Comparison of ENCODE assay signal across 10 mouse cellular contexts in the genomic region with DNA sequence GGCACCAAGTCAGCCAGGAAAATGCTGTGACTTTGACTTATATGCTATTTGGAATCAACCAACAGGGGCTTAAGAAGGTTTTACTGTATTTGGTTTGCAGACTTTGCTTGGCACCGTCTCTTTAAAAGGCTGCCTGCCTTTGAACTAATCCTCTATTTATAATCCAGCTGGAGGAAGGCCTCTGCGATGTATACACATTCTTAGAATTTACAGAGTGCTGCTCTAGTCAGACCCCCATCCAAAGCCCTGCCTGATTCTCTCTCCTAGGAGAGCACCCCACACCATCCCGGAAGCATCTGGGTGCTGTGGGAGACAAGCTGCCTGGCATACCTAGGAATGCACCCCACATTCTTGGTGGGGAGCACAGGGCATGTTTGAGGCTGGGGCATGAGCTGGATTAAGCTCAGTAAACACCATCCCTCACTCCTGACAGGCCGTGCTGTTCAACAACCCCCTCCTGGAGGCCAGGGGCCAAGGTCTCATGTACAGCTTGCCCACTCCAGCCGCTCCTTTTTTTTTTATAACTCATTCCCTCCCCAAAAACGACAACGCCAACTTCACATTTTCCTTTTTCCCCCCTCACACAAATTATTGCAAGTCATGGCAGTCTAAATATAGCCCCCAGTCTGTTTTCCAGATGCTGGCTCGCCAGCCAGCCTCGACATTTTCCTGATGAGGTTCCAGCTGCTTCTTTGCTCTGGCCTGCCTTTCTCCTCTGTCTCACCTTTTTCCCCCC.
DNase-seq lines count a peak whose midpoint lies in the region; ATAC-seq and TF ChIP-seq lines count a peak whose summit lies in the region.
"Had no signal": no experiment of that assay in that cellular context is flagged by ENCODE, and none has a peak within 500 bp of the region (broad histone marks: within the 10 kb centered on the region; RNA-seq: fewer than 3 reads in every experiment).

No protein-coding gene starts in this region.

- no peak overlapping the region for H3K4me2 ChIP-seq in hindbrain, embryonic 13.5 days
- no peak overlapping the region for H3K4me2 ChIP-seq in hindbrain, embryonic 11.5 days (replicated peaks; ENCODE audit: low read depth, low read length)
- 0 out of 2 replicates have a peak overlapping the region, but pooled peaks have one; percentile 5 for H3K4me2 ChIP-seq in embryonic facial prominence, embryonic 14.5 days (ENCODE audit: low read depth, low read length)
- H3K4me2 ChIP-seq in hindbrain, postnatal 0 days (ENCODE audit: low read depth, low read length) = no peak overlapping the region
- H3K4me2 ChIP-seq in midbrain, embryonic 13.5 days (replicated peaks) = no peak overlapping the region

- 59% methylated on average over 9 of the region's 9 CpGs for WGBS in hindbrain, embryonic 13.5 days
- 55% methylated on average over 9 of the region's 9 CpGs for WGBS in hindbrain, embryonic 11.5 days
- WGBS in embryonic facial prominence, embryonic 14.5 days = 21% methylated on average over 9 of the region's 9 CpGs
- WGBS in hindbrain, postnatal 0 days = 40% methylated on average over 9 of the region's 9 CpGs
- WGBS in midbrain, embryonic 13.5 days = 57% methylated on average over 9 of the region's 9 CpGs

- H3K27me3 ChIP-seq in hindbrain, embryonic 13.5 days = no peaks in the 10 kb centered on the region
- H3K27me3 ChIP-seq in hindbrain, embryonic 11.5 days (ENCODE audit: control insufficient read depth, insufficient read depth, low read length) = no peaks in the 10 kb centered on the region
- H3K27me3 ChIP-seq in embryonic facial prominence, embryonic 14.5 days (replicated peaks; ENCODE audit: control insufficient read depth, insufficient read depth, low read length) = no peaks in the 10 kb centered on the region
- H3K27me3 ChIP-seq in hindbrain, postnatal 0 days (ENCODE audit: insufficient read depth, low read length) = no peaks in the 10 kb centered on the region
- no peaks in the 10 kb centered on the region for H3K27me3 ChIP-seq in midbrain, embryonic 13.5 days

- peaks cover 36% of the 10 kb centered on the region for H3K4me1 ChIP-seq in hindbrain, embryonic 13.5 days (replicated peaks)
- peaks cover 7% of the 10 kb centered on the region; the same call in 1 of the 2 replicates for H3K4me1 ChIP-seq in hindbrain, embryonic 11.5 days (replicated peaks; ENCODE audit: control insufficient read depth, insufficient read depth, low read length)
- peaks cover 75% of the 10 kb centered on the region for H3K4me1 ChIP-seq in embryonic facial prominence, embryonic 14.5 days (ENCODE audit: control insufficient read depth, insufficient read depth, low read length)
- peaks cover 15% of the 10 kb centered on the region; the same call in 1 of the 2 replicates for H3K4me1 ChIP-seq in hindbrain, postnatal 0 days (ENCODE audit: insufficient read depth, low read length)
- H3K4me1 ChIP-seq in midbrain, embryonic 13.5 days (replicated peaks) = peaks cover 34% of the 10 kb centered on the region

- no peak for ATAC-seq in hindbrain, embryonic 13.5 days (ENCODE audit: low FRiP score)
- no peak for ATAC-seq in hindbrain, embryonic 11.5 days (ENCODE audit: low FRiP score)
- ATAC-seq in embryonic facial prominence, embryonic 14.5 days (ENCODE audit: low read depth) = no peak; the same call in 1 of the 2 replicates
- ATAC-seq in hindbrain, postnatal 0 days = no peak
- ATAC-seq in midbrain, embryonic 13.5 days = no peak

- TF ChIP-seq CTCF in hindbrain, postnatal 0 days (IDR thresholded peaks at IDR 0.05; ENCODE audit: low read depth) = no peak

- DNase-seq in hindbrain, embryonic 11.5 days (ENCODE audit: low spot score) = no peak
- peak; percentile 84 for DNase-seq in embryonic facial prominence, embryonic 14.5 days (ENCODE audit: low spot score)
- no peak for DNase-seq in hindbrain, postnatal 0 days (ENCODE audit: low spot score)
- no peak for DNase-seq in layer of hippocampus, postnatal 10 days (ENCODE audit: low spot score in 2 of 2)
- no peak for DNase-seq in urinary bladder, postnatal 25 days (ENCODE audit: low spot score)
- DNase-seq in urinary bladder, postnatal 36 days (ENCODE audit: low spot score in 2 of 2) = no peak
- DNase-seq: kidney, postnatal 14 days; spleen, adult 18-20 months had no signal

- H3K27ac ChIP-seq in hindbrain, embryonic 13.5 days = 0 out of 2 replicates have a peak overlapping the region, but pooled peaks have one; percentile 52
- H3K27ac ChIP-seq in hindbrain, embryonic 11.5 days (ENCODE audit: low read depth, low read length) = no peak overlapping the region
- peak overlapping the region; percentile 90 for H3K27ac ChIP-seq in embryonic facial prominence, embryonic 14.5 days (replicated peaks; ENCODE audit: low read depth, low read length)
- H3K27ac ChIP-seq in hindbrain, postnatal 0 days = peak overlapping the region; percentile 3
- H3K27ac ChIP-seq in midbrain, embryonic 13.5 days = peak overlapping the region; percentile 47

- H3K9me3 ChIP-seq in hindbrain, embryonic 13.5 days = no peaks in the 10 kb centered on the region
- H3K9me3 ChIP-seq in hindbrain, embryonic 11.5 days (ENCODE audit: control insufficient read depth, low read length) = no peaks in the 10 kb centered on the region
- H3K9me3 ChIP-seq in embryonic facial prominence, embryonic 14.5 days (ENCODE audit: control insufficient read depth, low read length) = no peaks in the 10 kb centered on the region
- no peaks in the 10 kb centered on the region for H3K9me3 ChIP-seq in hindbrain, postnatal 0 days (ENCODE audit: low read length)
- H3K9me3 ChIP-seq in midbrain, embryonic 13.5 days = no peaks in the 10 kb centered on the region

- no peaks in the 10 kb centered on the region for H3K36me3 ChIP-seq in hindbrain, embryonic 13.5 days
- no peaks in the 10 kb centered on the region for H3K36me3 ChIP-seq in hindbrain, embryonic 11.5 days (ENCODE audit: control insufficient read depth, insufficient read depth, low read length)
- no peaks in the 10 kb centered on the region for H3K36me3 ChIP-seq in embryonic facial prominence, embryonic 14.5 days (ENCODE audit: control insufficient read depth, insufficient read depth, low read length)
- H3K36me3 ChIP-seq in hindbrain, postnatal 0 days (ENCODE audit: insufficient read depth, low read length) = no peaks in the 10 kb centered on the region
- H3K36me3 ChIP-seq in midbrain, embryonic 13.5 days = no peaks in the 10 kb centered on the region

- no peak overlapping the region for H3K4me3 ChIP-seq in hindbrain, embryonic 13.5 days
- H3K4me3 ChIP-seq in hindbrain, embryonic 11.5 days (ENCODE audit: low read depth, low read length) = no peak overlapping the region
- no peak overlapping the region for H3K4me3 ChIP-seq in embryonic facial prominence, embryonic 14.5 days (ENCODE audit: low read depth, low read length)
- no peak overlapping the region for H3K4me3 ChIP-seq in hindbrain, postnatal 0 days (ENCODE audit: low read length)
- no peak overlapping the region for H3K4me3 ChIP-seq in midbrain, embryonic 13.5 days (replicated peaks)

- no peak overlapping the region for H3K9ac ChIP-seq in hindbrain, embryonic 13.5 days
- H3K9ac ChIP-seq in hindbrain, embryonic 11.5 days (ENCODE audit: low read depth, low read length) = no peak overlapping the region
- H3K9ac ChIP-seq in embryonic facial prominence, embryonic 14.5 days (ENCODE audit: low read depth, low read length) = 0 out of 2 replicates have a peak overlapping the region, but pooled peaks have one; percentile 28
- no peak overlapping the region for H3K9ac ChIP-seq in hindbrain, postnatal 0 days (replicated peaks; ENCODE audit: low read length)
- no peak overlapping the region for H3K9ac ChIP-seq in midbrain, embryonic 13.5 days (replicated peaks)
